Mouse (Mus musculus): ENCODE results near the gene Hpcal1.

The Hpcal1 gene

DNA sequence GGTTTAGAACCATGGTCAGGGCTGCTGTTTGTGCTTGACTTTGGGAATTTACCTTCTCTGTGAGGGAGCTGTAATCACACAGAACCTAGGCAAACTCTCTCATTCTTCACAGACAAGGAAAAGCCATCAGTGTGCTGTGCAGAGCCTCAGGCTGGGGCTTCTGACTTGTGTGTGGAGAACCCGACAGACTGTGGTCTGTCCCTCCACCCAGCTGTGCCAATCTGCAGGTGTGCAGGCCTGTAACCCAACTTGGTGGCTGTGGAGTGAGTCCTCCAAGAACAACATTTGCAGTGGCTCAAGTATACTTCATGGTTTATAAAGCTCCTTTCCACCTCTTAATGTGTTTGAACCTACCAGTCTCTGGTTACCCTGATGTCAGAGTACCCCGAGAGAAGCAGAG lies 4.5 kb upstream of the Hpcal1 start:
- DNase-seq (ENCODE audit: low read depth, low spot score) = no peak

DNA sequence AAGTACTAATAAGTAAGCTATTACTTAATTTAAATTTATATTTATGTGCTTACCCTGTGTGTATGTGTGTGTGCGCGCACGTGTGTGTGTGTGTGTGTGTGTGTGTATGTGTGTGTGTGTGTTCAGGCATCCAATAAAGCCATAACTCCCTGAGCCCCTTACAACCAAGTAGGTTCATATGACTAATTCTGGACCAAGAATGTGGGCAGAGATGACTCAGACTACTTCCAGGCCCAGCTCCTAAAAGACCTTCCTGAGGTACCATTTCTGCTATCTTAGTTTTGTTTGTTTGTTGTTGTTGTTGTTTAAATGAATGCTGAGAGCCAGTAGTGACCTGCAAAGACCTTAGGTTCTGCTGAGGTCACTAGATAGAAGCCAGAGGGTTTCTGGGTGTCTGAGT lies 1.7 kb upstream of the Hpcal1 start:
- no peak for DNase-seq (ENCODE audit: low read depth, low spot score)

DNA sequence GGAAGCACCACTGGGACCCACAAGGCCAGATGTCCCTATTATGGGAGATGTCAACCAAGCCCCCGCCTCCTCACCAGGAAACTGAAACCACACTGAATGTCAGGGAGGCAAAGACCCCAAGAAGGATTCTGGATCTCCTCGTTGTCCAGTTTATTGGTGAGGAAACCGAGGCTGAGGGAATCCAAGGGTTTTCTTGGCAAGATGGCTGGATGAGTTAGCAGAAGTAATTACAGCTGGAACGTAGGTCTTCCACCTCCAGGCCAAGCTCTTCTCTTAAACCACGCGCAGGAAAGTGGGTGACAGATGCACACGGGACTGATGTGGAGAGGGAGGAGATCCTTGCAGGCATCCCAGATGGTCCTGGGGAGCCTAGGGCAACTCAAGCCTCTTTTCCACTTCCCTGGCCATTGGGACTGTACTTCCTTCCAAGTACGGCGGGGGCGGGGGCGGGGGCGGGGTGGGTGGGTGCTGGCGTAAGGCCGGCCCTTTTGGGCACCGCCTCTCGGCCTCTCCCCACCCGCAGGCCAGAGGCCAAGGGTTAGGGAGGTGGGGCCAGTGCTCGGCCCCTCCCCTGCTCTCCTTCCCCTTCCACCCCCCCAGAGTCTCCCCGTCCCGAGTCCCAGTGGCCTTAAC lies 609 bp upstream of the Hpcal1 start:
- no peak for DNase-seq (ENCODE audit: low read depth, low spot score)

DNA sequence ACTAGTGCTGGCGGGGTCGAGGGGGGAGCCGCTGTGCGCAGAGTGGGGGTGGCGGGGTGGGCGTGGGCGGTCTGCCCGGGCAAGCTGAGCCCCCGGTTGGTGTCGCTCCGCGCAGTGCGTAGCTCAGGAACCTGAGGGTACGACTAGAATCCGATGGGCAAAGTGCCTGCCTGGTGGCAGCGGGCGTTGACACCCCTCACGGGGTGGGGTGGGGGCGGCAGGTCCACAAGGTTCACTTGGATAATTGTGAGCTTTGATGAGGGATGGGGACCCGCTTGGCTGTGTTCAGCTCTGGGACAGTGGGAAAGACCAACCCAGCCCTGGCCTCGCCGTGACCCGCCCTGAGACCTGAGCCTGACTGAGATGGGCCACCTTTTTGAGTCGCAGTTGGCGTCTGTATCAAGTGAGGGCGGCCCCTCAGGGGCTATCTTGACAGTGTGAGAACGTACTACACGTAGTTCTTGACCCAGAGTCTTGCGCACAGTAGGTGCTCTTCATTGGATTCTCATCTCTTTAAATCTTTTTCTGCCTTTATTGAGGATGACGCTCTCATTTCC lies 742 bp downstream of the Hpcal1 start:
- DNase-seq (ENCODE audit: low read depth, low spot score) = no peak

DNA sequence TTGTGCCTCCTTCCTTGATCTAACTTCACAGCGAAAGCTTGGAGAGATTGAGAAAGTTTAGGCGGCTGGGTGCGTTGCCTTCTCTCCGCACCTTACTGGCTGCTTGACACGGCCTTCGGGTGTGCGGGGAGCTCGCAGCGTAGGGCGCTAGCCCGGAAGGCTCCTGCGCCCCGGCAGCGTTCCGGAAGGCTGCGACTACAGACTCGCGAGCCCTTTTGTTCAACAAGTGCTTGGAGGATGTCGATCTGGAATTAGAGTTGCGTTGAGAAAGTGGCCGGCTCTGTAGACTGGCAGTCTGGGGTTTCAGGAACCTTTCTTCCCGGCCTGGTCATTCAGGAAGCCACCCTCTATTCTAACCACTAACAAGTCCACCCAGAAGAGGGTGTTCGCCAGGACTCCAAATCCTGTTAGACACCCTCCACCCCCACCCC lies 1.2 kb downstream of the Hpcal1 start:
- DNase-seq (ENCODE audit: low read depth, low spot score) = no peak

DNA sequence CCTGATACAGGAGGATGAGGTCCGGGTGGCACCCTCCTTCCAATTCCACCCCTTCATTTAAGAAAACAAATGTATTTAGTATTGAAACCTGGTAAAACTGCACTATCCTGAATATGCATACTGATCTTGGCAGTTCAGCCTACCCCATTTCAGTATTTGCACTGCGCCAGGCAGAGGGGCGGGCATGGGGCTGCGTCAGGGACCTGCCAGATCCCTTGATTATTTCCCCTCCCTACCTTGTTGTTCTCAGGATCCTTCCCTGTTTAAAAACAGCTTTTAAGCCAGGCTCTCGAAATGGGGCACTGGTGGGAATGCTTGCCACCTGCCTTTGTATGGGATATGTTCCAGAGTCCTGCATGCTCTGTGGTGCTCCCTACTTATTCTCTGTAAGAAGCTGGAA lies 1.7 kb downstream of the Hpcal1 start:
- DNase-seq (ENCODE audit: low read depth, low spot score) = no peak

DNA sequence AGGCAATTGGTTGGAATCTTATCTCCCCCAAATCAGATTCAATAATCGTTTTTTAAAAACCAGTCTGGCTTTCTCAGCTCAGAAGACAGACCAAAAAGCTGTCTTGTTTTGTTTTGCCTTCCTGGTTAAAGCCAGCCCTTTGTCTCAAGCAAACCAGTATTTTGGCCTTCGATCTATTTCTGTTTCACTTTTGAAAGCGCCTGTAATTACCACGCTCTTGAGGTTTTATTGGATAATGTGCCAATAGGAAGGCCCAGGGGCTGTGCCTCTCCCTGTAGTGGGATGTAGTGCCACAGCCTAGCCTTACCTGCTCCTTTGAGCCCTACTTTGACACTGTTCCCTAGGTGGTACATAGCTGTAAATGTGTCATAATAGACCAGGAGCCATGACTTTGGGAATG lies 2.3 kb downstream of the Hpcal1 start:
- no peak for DNase-seq (ENCODE audit: low read depth, low spot score)

DNA sequence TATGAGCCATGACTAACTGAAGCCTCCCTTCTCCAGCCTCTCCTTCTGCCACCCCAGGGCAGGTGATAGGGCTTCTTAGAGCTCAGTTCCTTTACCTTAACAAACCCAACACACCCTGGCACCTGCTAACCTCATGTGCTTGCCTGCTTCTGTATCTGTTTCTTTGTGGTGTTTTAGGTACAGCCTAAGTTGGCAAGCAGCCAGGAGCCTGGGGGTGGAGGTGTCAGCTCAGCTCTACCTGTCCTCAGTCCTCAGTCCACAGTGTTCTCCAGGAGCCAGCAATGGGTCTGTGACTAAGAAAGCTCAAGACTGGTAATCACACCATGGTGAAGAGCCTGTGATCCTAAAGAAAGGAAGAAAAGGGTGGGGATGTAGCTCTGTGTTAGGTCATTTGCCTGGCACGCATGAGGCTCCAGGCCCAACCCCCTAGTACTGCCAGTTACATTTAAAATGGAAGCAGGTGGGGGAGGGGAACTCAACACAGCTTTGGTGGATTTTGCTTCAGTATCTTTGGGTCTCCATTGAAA lies 4.0 kb downstream of the Hpcal1 start:
- no peak for DNase-seq (ENCODE audit: low read depth, low spot score)

DNA sequence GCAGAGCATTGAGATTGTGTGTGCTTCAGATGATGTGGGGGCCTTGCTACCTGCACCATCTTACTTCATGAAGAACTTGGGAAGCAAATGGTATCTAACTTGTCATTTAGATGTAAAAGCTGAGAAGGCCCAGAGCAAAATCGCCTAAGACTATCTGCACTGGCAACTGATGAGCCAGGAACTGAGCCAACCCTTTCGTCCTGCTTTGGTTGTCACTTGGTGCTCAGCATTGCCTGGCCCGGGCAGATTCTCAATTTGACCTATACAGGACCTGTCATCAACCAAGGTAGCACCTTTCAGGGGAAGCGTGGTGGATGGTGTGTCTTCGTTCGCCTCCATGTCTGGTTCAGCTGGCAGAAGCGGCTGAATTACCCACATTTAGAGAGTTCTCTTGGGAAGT lies 5.7 kb downstream of the Hpcal1 start:
- no peak for DNase-seq (ENCODE audit: low read depth, low spot score)

DNA sequence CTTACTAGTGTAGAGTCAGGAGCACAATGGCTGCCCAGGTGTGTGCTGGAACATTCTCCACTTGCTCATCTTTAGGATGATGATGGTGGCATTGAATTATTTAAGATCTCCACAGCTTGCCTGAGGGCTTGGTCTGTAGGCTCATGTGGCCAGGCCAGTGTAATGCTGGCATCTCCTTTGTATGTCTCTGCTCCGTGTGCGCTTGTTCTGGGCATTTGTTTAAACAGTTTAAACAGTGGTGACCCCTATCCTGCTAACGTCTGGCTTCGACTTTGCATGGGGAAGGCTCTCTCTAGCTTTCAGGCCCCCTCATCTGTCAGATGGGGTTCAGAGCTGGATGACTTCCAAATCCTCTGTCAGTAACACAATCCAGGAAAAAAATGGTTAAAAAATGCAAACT lies 8.3 kb downstream of the Hpcal1 start:
- no peak for DNase-seq (ENCODE audit: low read depth, low spot score)

DNA sequence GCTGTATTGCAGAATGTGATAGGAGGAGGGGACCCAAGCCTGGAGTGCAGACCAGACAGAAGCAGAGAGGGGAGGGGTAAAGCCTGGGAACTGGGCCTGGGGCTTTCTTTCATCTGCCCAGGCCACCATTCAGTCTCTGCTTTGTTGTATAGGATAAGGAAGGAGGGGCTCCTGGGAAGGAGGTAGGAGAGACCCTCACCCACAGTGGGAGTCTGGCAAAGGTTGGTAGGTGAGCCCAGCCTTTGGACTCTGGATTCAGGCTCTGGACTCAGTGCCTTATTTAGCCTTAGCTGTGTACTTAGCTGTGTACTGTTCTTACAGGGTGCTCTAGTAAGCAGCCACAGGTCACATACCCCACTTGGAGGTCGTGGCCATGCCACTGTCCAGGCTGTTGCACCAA lies 8.8 kb downstream of the Hpcal1 start:
- DNase-seq (ENCODE audit: low read depth, low spot score) = no peak

DNA sequence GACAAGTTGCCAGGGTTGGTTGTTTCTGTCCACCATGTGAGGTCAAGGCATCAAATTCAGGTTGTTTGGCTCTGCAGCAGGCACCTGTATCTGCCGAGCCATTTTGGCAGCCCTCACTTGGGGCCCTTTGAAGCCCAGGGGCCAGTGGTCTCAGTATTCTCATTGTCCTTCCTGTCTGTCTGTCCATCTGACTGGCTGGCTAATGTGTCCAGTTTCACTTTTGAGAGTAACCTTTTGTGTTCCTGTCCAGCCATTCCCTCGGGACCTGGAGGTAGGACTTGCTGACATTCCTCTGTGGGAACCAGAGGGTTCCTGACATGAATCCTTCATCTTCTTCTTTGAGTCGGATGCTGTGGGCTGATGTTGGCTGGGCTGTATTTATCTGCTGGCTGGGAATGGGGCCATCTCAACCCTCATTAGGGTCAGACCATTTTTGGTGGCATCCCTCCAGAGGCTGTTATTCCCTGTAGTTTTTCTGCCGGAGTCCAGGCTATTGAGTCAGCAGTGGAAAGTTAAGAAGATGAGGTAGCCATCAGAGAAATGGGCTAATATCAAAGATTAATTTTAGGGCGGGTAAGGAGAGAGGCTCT lies 10.6 kb downstream of the Hpcal1 start:
- no peak for DNase-seq (ENCODE audit: low read depth, low spot score)

DNA sequence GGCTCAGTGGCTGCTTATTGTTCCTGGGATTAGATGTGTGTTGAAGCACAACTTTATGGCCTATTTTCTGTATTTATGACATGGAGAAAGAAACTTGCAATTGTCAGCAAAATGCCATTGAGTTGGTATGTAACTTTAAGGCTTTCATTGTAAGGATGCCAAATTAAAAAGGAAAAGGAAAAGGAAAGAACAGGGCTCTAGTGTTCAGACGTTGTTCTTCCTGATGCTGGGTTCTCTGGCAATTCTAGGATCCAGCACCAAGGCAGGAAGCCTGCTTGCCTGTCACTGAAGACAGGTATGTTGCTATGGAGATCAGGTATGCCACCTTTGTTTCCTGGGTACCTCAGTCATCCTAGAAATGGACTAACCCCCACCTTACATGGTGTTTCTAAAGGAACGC lies 11.1 kb downstream of the Hpcal1 start:
- no peak for DNase-seq (ENCODE audit: low read depth, low spot score)

DNA sequence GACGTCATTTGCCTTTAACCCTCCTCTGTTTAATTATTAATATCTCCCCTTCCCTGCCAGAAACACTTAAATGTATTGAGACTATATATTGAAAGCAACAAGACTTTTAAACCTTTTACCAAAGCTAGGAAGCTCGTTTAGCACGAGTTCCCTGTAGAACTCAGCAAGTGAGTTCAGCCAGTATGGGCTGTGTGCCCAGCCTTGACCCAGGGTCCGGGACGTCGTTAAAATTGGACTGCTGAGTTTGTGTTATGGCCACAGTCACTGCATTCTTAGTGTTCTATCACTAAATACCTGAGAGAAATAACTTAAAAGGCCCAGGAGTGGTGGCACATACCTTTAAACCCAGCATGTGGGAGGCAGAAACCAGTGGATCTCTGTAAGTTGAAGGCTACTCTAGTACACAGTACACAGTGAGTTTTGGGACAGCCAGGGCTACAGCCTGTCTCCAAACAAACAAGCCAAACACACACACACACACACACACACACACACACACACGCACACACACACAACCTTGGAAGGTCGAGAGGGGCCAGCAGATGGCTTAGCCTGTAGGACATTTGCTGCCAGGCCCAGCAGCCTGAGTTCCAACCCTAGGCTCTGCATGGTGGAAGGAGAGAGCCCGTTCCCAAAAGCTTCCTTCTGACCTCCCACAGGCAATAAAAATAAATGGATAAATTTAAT lies 11.7 kb downstream of the Hpcal1 start:
- DNase-seq (ENCODE audit: low read depth, low spot score) = no peak

DNA sequence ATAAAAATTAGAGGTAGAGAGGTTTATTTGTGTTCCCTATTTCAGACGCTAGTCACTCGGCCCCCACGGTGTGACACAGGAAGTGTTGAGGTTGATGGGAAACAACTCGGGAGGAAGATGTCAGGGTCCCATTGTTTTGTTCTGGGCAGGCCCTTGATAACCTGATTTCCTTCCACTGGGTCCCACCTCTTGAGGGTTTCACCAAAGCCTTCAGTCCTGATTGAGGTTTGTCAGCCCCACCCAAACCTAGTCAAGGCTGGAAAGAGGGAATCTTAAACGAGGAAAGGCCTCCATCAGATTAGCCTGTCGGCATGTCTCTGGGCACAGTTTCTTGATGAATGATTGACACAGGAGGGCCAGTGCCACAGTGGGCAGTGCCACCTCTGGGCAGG lies 12.3 kb downstream of the Hpcal1 start:
- no peak for DNase-seq (ENCODE audit: low read depth, low spot score)

DNA sequence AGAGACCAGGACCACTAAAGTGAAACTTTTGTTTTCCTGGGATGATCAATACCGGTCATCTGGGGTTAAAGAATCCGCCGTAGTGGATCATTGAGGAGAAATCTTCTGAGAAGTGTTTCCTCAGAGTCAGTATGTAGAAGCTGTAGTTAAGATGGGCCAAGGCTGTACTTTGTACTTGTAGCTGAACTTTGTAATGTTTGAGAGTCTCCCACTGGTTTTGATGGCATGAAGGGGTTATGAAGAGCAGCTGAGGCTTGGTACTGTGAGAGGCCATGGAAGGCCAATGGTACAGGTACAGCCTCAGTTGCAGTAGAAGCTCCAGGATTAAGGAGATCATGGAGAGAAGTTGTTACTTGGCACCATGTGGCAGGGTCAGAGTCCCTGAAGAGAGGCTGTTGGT lies 13.2 kb downstream of the Hpcal1 start:
- no peak for DNase-seq (ENCODE audit: low read depth, low spot score)

DNA sequence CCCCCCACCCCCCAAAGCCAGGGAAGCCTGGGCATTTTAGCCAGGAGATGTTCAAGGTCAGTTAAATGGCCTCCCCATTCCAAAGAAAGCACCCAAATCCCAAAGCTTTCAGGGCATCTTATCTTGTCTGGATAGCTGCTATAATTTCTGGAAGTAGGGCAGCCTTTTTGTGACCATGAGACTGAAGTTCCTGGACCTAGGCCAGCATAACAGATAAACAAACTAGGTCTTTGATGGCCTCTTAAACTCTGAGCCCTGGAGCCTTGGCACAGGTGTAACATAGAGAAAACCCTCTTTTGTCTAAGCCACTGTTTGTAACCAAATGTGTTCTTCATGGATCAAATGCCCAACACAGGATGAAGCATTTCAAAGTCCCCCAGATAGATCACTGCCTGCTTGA lies 16.8 kb downstream of the Hpcal1 start:
- no peak for DNase-seq (ENCODE audit: low read depth, low spot score)

DNA sequence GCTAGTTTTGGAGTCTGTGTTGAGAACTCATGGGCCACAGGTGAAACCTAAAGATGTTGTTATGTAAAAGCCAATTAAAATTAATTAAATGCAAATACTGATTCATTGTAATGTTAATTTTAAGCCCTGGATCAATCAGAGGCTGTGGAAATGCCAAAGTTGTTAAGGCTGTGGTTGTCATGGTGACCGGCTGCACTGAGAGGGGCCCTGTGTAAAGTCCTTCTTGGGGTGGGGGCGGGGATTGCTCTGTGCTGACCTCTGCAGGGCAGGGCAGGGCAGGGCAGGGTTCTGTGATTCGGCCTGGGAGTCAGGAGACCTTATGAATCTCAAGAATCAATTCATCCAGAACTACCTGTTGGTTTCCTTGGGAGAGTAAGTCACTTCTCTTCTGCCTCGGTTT lies 18.8 kb downstream of the Hpcal1 start:
- no peak for DNase-seq (ENCODE audit: low read depth, low spot score)

DNA sequence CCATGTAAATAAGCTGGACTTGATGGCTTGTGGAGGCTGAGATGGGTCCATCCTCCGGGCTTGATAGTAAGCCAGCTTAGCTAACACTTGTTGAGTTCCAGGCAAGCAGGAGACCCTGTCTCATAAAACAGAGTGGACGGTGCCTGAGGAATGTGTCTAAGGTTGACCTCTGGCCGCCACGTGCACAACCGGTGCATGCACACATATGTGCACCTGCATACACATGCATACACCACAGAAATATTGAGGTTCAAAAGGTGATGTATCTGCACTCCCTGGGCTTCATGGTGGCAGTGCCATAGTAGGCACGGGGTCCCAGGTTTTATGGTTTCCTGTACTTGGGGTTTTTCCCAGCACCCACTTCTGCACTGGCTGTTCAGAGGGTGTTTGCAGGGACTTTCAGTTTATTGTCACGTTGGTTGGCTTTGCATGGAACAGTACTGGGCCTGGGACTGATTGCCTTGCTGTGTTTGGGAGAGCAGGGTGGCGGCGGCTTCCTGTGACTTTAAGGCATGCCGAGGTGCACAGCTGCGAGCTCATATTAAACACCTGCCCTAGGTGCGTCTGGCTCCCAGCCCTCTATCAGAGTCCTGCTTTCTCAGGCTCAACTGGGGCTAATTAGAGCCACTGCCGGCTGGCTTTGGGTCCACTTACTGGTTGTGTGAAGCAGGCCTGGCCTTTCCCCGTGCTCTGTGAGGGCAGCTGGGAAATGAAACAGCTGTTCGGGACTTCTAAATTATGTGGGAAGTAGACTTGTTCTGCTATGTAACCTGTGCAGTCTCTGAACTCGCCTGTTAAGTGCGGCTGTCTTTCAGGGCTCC lies 19.5 kb downstream of the Hpcal1 start:
- no peak for DNase-seq (ENCODE audit: low read depth, low spot score)

DNA sequence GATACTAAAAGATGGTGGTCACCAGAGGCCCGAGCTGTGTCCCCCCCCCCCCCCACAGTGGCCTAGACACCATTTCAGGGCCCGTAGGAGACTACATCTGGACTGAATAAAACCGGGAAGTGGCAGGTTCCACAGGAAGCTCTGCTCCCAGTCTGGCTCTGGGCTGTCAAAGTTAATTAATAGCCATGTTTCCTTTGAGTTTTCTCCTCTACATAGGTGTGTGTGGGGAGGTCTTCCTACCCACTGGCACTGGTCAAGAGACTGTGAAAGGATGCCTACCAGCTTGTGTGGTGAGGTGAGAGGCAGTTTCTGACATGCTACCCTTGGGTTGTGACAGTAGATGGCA lies 20.1 kb downstream of the Hpcal1 start:
- DNase-seq (ENCODE audit: low read depth, low spot score) = no peak

DNA sequence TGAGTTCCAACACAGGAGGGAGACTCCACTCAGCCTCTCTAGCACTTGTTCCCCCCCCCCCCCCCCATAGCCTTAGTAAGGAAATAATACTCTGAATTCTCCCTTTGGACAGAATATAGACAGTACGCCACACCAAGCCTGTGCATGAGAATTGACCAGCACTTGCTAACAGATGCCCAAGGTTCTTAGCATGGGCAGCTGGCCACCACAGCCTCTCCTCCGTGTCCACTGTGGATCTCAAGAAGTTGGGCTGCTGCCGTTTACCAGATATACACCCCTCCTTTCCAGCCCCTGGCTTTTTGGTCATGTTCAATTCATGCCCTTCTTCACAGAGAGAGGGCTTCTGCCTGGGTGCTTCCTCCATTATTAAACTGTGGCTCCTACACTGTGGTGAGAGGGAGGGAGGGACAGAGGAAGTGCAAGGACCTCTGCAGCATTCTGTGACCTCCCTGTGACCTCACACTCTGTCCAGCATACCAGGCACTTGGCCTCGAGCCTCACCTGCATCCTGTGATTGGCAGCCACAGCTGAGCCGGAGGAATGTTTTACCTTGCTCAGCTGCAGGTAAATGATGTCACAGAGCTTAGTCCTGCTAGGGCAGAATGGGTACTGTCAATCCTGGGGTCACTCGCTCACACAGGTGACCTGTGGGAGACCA lies 21.2 kb downstream of the Hpcal1 start:
- no peak for DNase-seq (ENCODE audit: low read depth, low spot score)

DNA sequence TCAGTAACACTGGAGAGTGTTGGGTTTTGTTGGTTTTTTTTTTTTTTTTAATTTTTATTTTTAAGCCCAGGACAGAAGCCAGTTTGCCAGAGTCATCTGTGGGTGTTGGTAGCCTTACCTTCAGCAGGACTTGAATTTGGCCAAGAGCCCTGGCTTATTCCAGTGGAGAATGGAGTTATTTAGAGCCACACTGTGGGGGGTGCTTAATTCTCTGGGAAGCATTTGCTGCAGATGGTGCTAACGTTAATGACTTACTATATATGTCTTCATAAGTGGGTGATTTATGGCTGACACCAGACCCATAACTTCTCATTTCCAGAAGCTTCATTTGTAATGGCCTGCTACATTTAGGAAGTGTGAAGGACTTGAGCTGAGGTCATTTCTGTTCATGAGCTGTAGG lies 21.9 kb downstream of the Hpcal1 start:
- DNase-seq (ENCODE audit: low read depth, low spot score) = peak; percentile 82

Measured in telencephalon, adult 2 months (tissue).